Mouse (Mus musculus) left cerebral cortex, adult 18-20 months (tissue): ENCODE data around the gene Axin1. TPM values are rescaled to one million over a fixed set of nuclear protein-coding genes. Genes with fewer than 3 reads are reported as not detected.
"Not testable (repeated sequence)": the region's sequence is repeated elsewhere in the genome, so short reads cannot be mapped to it uniquely, and the experiment has no call there.

ENCODE experiments used
- DNase-seq, 2 experiments: peaks; one replicate each; pipeline ENCODE4 v3.0.0; 2021 to 2022; ENCODE audit warnings: low spot score in 2 of 2, mixed read lengths in 1 of 2
- total RNA-seq, 2 experiments: library from RNA; stranded (reverse); gene quantifications; 2 replicates each; pipeline ENCODE4 v1.2.3; 2021

Gene Axin1
- total RNA-seq, 2 experiments from 2014 or later = 25.1 to 27.5 TPM

GRCm38 (mm10) chr17:26178611-26179010 lies 40.1 kb downstream of the Axin1 start:
- no peak for DNase-seq

GRCm38 (mm10) chr17:26181179-26181578 lies 42.7 kb downstream of the Axin1 start:
- no peak for DNase-seq

GRCm38 (mm10) chr17:26187592-26187991 lies 49.1 kb downstream of the Axin1 start:
- DNase-seq = no peak

- DNase-seq = no peak
Observed at GRCm38 (mm10) chr17:26188091-26188805, 49.8 kb downstream of the Axin1 start.

GRCm38 (mm10) chr17:26191486-26191885 lies 53.0 kb downstream of the Axin1 start:
- DNase-seq = not testable (repeated sequence)

- DNase-seq = no peak
Observed at GRCm38 (mm10) chr17:26192481-26193190, 54.1 kb downstream of the Axin1 start.

- no peak for DNase-seq
Observed at GRCm38 (mm10) chr17:26198892-26199291, 60.4 kb downstream of the Axin1 start, which contains the start of gene Pdia2. TSS of gene Pdia2 (minus strand) at chr17:26199087.

- DNase-seq = peak; percentile 18 to 37
Observed at GRCm38 (mm10) chr17:26200831-26201705, 62.6 kb downstream of the Axin1 start.

GRCm38 (mm10) chr17:26201998-26202397 lies 63.5 kb downstream of the Axin1 start:
- no peak for DNase-seq

- peak; percentile 25 to 58 for DNase-seq
Observed at GRCm38 (mm10) chr17:26202737-26203136, 64.2 kb downstream of the Axin1 start, which contains the start of gene Rgs11. TSS of gene Rgs11 (plus strand) at chr17:26202951.

GRCm38 (mm10) chr17:26203321-26203811 lies 64.9 kb downstream of the Axin1 start:
- peak; percentile 51 to 72 for DNase-seq

GRCm38 (mm10) chr17:26204766-26205165 lies 66.3 kb downstream of the Axin1 start:
- DNase-seq = no peak

- DNase-seq = no peak
Observed at GRCm38 (mm10) chr17:26206392-26206791, 67.9 kb downstream of the Axin1 start.

- no peak for DNase-seq
Observed at GRCm38 (mm10) chr17:26207686-26208085, 69.2 kb downstream of the Axin1 start, which contains the start of gene Arhgdig. TSS of gene Arhgdig (minus strand) at chr17:26207786.

GRCm38 (mm10) chr17:26212241-26212640 lies 73.8 kb downstream of the Axin1 start:
- DNase-seq = no peak

GRCm38 (mm10) chr17:26212681-26213080 lies 74.2 kb downstream of the Axin1 start:
- DNase-seq = no peak

GRCm38 (mm10) chr17:26221508-26221907 lies 83.0 kb downstream of the Axin1 start:
- DNase-seq = no peak

- DNase-seq = no peak
Observed at GRCm38 (mm10) chr17:26225150-26225549, 86.7 kb downstream of the Axin1 start.

- DNase-seq = no peak
Observed at GRCm38 (mm10) chr17:26229776-26230175, 91.3 kb downstream of the Axin1 start.

- DNase-seq = no peak
Observed at GRCm38 (mm10) chr17:26231156-26231555, 92.7 kb downstream of the Axin1 start.

GRCm38 (mm10) chr17:26232863-26233262 lies 94.4 kb downstream of the Axin1 start:
- DNase-seq = no peak
